Mouse (Mus musculus): ENCODE results near the gene Exoc6b.

DNA sequence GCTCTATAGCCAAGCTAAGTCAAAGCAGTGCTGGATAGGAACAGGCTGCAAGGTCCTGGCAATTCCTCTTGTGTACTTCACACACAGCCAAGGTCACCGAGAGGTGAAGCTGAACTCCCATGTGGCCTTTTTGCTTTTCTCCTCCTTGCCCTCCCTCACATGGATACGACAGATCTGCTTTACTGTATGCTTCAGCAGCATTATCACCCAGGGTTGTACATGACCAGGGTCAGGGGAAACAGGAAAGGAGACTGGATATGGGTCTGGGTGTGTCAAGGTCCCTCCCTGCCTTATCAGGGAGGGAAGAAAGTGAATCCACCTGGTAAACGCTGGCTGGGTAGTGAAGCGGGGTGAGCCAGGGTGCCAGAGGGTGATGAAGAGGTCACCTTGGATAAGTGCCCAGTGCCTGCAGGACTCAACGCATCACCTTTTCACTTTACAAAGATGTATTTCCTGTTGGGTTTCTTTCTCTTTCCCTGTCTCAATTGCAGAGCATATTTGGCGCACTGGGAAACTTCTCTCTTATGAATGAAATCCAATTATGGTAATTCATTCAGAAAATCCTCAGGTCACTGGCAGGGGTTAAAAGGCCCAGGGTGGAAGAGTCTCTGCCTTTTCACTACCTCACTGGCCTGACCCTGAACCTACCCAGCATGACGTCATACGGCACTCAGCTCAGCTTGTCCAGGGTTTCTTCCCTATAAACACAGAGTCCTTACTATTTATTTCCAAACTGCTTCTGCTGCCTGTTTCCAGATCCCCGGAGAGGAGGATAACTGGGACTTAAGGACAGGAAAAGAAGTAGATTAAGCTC is 371.6 kb downstream of the Exoc6b start:
- TF ChIP-seq CTCF (IDR thresholded peaks at IDR 0.05; ENCODE audit: low read depth) (no peak), EP300 (IDR thresholded peaks at IDR 0.05; ENCODE audit: low read depth) (no peak)

Measured in heart, postnatal 0 days (tissue).